Mouse (Mus musculus): Measurements from ENCODE around the gene Ccdc146.

Ccdc146 gene

DNA sequence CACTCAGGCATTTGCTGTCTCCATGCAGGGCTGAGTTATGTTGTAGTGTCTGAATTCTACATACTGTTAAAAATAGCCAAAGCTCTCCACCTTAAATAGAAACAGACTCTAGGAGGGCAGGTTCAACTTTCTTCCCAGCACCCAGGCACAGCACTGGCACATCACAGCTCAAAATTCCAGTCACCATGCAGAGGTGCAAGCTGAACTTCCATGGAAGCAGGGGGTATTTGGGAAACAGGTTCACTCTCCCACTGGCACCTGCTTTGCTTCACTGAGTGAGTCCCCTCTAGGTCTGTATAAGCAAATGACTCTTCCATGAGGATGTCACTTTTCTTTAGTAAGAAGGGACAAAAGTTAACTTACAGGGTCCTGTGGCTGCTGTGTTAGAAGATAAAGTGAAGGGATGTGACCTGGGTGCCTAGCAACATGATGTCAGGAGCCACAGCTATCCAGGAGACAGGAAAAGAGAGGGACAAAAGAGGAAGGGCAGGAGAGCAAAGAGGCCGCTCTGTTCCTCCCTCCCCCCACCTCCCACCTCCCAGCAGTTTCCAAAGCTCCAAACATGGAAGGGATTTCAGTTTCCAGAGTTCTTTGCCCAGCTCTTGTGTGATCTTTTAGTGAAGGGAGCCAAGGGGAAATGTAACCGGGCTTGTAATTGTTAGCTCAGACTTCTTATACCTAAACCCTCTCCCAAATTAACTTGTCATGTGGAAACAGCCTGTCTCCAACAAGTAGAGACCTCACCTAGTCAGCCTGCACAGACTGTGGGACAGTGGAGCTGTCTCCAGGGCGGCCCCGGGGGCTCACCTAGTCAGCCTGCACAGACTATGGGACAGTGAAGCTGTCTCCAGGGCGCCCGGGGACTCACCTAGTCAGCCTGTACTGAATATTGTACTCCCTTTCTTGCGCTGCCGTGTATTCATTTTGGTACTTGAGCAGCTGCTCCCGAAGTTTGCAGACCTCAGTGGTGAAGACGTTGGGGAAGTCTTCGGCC lies 94.5 kb downstream of the Ccdc146 start:
- DNase-seq (ENCODE audit: low spot score) = no peak

DNA sequence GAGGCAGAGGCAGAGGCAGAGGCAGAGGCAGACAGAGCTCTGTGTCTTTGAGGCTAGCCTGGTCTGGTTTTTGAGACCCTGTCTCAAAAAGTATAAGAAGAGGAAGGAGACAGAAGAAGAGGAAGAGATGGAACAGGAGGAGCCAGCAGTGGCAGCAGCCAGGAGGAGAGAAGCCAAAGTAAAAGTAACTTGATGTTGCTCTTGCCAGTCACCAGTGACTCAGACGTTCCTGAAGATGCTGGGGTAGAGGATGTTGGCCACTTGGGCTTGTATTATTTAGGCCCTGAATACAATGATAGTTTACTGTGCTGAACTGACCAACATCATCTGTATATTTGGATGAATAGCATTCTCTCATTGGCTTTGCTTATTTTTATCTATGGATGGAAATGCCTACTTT lies 95.9 kb downstream of the Ccdc146 start:
- no peak for DNase-seq (ENCODE audit: low spot score)

DNA sequence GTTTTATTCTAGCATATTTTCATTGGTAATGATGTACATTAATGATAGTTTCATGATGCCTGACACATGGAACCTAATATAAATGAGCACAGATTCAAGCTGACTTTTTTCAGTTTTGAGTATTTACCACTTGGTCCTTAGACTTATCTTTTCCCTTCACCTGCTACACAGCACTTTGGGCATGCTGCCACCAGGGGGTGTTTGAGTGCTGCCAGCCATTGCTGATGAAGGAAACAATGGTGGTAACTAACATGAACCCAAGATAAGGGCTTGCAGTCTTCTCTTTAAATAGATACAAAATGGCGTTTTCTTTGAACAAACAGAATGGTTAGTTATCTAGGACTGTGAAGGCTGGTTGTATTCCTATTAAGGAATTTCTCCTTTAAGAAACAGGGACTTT lies 98.0 kb downstream of the Ccdc146 start:
- DNase-seq (ENCODE audit: low spot score) = peak; percentile 47

DNA sequence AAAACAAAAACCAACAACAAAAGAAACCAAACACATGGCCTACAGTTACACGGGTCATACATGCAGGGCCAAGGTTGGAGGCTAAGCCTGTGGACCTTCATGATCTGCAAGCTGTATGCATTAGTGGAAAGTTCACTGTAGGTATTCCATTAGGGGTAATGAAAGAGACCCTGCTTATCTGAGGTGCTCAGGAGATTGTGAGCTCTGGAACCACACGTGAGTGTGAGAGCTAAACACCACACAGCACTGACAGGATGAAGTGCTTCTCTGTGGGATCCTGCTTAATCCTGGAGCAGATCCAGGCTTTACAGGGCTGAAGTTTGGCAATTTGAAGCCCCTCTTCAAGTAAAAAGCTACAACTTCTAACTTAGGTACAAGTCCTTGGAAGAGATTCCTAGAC lies 104.3 kb downstream of the Ccdc146 start:
- DNase-seq (ENCODE audit: low spot score) = no peak

DNA sequence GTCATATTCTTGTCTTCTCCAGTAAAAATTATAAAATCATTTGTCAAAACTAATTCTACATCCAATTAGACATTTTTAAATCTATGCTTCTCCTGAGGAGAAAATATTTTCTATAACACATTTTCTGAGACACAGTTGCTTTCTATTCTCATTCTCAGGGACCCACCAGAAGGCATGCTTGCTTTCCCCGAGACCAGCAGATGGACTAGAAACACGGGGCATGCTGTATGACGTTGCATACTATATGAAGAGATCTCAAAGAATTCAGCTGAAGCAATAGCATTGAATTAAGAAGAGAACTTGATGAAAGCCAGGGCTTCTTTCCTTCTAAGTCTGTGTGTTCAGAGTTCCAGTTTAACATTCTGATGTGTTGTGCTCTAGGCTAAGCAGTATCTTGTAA lies 109.8 kb downstream of the Ccdc146 start:
- DNase-seq (ENCODE audit: low spot score) = no peak

DNA sequence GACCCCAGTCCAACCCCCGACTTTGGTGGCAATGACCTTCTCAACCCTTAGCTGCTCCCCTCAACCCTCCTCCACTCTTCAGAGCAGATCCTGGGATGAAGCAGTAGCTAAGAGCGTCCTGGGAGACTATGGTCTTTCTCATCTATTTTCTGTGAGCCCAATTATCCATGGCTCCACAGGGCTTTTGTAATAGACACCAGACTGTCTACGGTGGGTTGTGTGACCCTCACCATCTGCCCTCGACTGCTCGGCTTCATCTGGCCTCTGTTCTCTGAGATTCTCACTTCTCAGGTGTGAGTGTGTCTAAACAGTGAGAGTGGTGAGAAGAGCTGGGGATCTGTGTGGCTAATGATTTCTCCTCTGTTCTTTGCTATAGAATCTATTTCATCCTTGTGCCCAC lies 117.3 kb downstream of the Ccdc146 start:
- no peak for DNase-seq (ENCODE audit: low spot score)

DNA sequence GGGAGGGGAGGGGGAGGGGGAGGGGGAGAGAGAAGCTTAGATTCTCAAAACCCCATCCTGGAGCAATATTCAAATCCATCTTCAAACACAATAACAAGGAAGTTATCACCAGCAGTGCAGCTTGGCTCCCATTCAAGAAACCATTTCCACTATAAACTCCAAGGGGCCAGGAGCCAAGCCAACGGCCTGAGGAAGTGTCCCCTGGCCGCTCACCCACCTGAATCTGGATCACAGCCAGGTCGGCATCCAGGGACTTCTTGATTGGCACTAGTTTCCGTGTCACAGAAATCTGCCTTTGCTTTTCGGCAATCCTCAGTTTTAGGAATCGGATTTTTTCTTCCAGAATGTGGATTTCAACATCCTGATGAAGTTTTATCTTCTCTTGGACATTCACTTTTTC lies 123.5 kb downstream of the Ccdc146 start:
- DNase-seq (ENCODE audit: low spot score) = no peak

DNA sequence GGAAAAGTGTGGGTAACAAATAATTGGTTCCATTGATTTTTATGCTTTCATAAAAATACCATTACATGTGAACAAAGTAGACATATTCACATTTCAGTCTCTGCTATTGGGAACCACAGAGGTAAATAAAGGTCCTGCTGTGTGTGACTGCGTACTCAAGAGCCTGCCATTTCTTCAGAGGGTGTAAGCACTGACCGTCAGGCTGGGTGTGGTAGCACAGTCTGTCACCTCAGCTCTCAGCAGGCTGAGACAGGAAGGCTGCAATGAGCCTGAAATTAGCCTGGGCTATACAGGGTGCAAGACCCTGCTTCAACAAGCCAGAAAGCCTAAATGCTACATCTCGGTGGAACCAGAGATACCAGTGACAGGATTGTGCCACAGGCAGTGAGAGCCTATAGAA lies 124.4 kb downstream of the Ccdc146 start:
- DNase-seq (ENCODE audit: low spot score) = no peak

DNA sequence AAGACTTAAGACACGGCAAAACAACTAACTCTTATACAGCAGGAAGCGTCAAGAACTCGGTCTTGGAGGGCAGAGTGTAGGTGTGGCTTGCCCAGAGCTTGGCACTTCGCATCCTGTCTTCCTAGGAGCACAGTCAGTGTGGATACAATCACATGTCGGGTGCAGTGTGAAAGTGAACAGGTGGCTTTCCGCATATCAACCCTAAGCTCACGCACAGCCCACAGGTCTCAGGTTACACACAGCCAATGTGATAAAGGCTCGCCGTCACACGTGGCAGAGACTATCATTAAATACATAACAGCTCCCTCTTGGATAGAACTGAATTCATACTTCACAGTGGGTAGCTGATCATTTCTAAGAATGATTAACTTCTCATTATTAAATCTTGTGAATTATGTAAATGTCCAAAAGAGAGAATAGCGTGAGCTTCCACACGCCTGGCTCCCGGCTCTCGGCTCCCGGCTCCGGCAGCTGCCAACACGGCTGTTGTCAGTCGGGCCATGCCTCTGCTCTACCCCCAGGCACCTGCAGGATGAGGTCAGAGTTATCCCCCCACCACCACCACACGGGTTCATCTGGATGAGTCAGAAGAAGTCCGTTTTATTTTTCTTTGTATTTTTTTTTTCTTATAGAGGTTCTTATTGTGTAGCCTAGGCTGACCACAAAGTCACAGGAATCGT lies 125.3 kb downstream of the Ccdc146 start:
- DNase-seq (ENCODE audit: low spot score) = no peak

DNA sequence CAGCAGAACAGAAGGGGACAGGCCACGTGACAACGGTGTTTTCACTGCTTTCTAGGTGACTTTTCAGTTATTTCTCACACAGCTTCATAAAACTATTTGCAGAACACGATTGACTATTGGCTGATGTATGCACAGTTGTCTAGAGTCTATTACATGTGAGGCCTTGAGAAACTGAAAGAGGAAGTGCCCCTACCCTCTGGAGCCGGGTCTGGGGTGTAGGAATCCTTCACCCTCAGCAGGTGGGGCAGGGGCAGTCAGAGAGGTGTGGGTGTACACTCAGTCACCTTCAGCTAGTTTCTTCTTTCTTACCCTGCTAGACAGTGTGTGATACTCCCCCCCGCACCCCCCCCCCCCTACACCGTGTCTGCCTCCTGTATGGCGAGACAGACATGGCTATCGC lies 128.8 kb downstream of the Ccdc146 start:
- no peak for DNase-seq (ENCODE audit: low spot score)

DNA sequence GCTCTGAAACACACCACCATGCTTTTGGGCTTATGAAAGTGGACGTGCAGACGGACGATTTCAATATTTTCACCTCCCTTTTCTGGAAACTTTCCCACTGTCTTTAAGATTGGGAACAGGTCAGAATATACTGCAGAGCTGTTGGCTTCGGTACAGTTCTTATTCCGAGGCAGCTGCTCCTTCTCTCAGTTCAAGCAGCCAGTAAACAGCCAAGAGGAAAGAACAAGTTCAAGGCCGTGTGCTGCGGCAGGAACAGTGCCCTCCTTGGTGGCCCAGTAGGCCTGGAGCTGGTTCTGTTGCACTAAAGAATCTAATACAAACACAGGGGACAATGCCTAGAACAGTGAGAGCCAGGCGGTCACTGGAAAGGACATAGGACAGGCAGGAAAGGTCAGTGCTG lies 133.9 kb downstream of the Ccdc146 start:
- DNase-seq (ENCODE audit: low spot score) = no peak

DNA sequence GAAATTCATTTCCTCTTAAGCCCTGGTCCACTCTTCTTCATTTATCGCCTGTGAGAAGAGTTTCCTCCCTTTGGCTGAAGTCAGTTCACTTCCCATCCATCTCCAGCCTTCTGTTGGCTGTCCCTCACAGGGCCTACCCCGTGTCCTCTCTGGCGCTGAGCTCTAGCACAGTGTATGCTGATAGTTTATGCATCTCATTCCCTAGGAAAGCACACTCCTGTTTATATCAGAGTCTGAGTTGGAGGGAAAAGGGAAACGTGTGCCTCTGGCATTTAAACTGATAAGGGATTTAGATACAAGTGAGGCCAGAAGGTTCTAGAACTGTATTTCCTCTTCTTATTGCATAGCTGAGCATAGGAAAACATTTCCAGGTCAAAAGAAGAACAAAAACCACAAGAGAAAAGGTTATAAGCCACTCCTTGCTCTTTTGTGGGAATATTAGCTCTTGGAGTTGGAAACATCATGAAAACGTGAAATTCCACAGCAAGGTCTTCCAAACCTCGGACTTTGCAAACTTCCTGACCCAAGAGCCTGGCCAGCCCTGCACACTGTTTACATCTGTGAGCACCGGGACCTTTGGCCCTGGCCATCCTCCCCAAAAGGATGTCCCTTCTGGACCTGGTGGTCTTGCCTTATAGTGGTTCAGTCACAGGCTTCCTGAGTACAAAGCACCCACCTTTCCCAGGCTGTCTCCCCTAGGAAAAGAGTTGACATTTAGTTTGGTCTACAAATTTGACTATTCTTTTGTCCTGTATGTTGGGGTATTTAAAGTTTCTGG lies 135.6 kb downstream of the Ccdc146 start:
- no peak for DNase-seq (ENCODE audit: low spot score)

DNA sequence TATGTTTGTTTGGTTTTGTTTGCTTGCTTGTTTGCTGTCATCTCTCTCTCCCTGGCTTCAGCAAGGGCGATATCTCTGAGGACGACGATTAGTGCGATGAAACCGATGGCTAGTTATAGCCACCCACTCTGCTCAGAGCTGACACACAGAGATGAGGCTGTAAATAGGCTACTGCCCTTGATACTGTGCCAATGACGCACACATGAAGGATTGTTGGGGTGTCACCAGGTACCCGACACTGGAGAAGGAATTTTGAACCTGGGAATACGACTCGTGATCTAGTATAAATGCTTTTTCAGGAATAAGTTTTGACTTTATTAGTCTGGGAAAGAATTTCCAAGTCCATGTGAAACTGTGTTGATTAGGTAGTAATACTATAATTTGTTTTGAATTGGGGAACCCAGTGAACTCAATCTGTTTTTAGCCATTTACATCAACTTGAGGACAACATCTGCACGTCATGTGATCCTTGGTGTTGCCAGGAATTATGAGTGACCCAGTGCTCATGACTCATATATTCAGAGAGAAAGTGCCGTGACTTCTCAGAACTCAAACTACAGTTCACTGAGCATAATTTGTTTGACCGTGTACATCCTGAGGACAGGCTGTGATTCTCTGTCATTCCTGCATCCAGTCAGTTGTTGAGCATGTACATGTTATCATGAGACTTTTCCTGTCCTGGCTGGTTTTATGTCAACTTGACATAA lies 141.0 kb downstream of the Ccdc146 start:
- peak; percentile 84 for DNase-seq (ENCODE audit: low spot score)

DNA sequence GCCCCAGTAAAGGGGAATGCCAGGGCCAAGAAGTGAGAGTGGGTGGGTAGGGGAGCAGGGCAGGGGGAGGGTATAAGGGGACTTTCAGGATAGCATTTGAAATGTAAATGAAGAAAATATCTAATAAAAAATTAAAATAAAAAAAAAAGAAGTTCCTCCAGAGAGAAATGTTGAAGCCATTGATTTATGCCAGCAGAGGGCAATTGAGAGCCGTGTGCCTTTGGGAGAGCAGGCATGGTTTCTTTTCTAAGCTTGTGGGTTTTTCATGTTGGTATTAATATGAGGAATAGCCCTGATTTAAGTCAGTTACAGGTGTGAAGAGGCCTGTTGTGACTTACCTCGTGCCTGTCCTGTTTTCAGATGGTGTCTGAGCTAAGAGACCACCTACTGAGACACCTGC lies 146.8 kb downstream of the Ccdc146 start:
- peak; percentile 63 for DNase-seq (ENCODE audit: low spot score)

DNA sequence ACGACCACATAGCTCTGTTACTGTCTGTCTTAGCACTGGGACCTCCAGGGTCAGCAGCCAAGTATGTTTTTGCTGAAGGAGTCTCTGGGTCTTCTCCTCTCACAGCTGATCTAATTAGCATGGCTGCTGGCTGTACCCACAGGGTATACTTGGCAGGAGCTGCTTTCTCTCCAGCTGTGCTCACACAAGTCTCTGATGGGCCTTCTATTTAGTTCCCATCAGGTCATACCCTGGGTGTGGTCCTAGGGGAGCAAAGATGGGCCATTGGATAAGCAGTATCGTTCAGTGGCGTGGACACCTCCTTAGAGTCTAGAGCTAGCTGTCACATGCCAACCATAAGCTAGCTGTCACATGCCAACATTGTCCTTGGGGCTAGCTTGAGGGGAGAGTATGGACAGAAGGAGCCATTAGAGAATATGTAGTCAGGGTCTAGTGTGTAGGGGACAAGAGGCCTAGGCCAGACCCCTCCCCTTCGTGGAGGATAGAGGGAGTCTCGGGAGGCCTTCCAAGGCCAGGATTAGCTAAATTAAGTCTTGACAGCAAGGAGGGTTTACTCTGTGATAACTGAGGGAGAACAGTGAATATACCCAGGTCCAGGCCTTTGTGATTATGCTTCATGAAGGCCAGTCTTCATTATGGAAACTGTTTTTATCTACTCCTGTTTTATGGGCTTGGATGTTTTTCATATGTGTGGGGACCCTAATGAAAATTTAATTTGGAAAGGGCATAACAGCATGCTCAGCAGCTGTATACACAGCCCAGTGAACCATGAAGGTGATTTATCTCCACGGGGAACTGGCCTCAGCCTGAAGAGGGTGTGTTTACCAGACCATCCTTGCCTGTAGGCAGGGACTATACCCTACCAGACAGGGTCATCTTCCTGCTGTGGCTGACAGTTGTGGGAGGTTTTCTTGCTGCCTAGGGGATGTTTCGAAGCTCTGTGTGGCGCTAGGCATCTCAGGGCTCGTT lies 152.8 kb downstream of the Ccdc146 start:
- no peak for DNase-seq (ENCODE audit: low spot score)

DNA sequence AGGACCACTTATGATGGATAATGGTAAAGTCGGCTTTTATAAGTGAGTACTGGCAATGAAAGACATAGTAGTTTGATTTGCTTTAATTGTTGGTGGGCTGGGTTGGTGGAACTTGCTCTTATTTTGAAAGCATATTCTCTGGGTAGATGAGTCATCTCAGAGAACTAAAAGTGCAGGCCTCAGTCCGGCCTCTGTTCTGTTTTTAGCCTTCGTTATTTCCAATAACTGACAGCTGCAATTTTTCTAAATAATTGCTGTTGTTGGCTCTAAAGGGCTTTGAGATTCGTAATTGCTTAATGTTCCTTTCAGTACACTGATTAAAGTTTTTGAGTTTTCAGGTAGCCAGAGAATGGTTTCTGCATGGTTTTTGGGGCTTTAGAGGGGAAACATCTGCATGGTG lies 153.7 kb downstream of the Ccdc146 start:
- peak; percentile 32 for DNase-seq (ENCODE audit: low spot score)

DNA sequence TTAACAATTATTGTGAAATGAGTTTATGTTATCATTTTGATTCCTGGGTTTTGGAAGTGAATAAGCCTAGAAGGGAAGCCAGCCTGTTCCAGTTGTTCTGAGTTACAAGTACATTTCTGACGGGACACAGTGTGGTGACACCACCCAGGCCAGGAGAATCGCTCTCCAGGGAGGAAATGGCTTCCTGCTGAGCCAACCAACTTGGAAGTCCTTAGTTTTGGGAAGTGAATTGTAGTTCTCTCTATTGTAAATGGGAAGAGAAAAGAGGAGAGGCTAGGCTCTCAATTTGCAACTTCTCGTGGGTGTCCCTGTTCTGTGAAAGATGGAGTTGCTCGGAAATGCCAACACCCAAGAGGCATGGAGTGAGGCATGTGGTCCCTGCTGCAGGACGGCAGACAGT lies 155.0 kb downstream of the Ccdc146 start:
- DNase-seq (ENCODE audit: low spot score) = no peak

DNA sequence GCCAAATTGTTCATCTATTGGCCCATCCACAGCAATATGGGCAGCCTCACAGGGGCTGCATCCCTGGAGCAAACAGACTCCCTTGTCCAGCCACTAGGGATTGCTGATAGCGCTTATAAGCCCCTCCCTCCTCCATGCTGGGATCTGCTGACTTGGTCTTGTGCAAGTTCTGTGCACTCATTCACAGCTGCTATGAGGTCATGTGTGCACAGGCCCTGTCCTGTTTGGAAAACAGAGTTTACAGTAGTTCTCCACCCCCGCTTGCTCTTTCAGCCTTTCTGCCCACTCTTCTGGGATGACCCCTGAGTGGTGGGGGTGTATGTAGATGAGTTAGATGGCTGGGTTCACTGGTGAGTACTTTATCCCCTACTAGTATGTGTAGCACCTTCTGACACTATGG lies 157.4 kb downstream of the Ccdc146 start:
- peak; percentile 26 for DNase-seq (ENCODE audit: low spot score)

DNA sequence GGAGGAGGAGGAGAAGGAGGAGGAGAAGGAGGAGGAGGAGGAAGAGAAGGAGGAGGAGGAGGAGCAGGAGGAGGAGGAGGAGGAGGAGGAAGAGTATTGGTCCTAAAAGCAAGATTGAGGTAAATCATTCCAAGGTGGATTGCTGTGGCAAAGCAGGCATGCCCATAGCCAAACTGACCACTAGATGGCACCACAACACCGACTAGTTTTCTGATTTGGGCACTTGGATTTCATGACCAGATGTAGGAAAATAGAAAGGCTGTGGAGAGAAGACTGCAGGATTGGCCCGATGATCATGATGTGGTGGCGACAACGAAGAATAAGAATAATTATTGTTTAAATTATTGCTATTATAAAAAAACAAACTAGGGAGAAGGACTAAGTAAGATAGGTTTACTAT lies 159.4 kb downstream of the Ccdc146 start:
- peak; percentile 90 for DNase-seq (ENCODE audit: low spot score)

DNA sequence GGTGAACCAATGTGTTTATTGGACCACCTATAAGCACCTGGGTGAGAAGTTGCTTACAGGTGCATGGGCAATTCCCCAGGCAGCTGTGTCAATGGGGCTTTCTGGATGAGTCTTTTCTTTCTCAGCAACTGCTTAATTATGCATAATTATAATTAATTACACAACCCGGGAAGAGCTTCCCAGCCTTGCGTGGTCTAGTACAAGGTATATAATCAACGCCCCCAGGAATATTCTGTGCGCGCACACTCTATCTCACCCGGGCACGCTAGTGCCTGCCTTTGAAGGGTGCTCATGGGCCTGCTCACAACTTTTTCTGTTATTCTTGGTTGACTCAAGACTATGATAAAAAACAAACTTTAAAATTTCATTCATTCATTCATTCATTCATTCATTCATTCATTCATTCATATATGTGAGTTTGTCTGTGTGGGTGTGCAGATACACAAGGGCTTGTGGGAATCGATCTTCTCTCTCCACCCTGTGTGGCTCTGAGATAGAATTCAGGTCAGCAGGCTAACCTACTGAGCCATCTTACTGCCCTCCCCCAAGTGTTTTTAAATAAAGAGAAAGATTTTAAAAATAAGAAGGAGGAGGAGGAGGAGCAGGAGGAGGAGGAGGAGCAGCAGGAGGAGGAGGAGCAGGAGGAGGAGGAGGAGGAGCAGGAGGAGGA lies 160.0 kb downstream of the Ccdc146 start:
- no peak for DNase-seq (ENCODE audit: low spot score)

Data from adipocyte (in vitro differentiated cells).